Mouse (Mus musculus) MEL (cell line): ENCODE measurements around the gene Clhc1.
A peak's percentile ranks its signal among the peaks of the same experiment; 100 is the strongest.
"Not testable (repeated sequence)": the region's sequence is repeated elsewhere in the genome, so short reads cannot be mapped to it uniquely, and the experiment has no call there.

Experiments used
- BHLHE40 ChIP-seq: IDR thresholded peaks from 2 replicates; pipeline ENCODE4 v1.6.1; 2012; ENCODE audit warnings: low read depth, mild to moderate bottlenecking, inconsistent platforms, low read length, improper control_type of control experiment, borderline replicate concordance
- CTCF ChIP-seq, 3 experiments: IDR thresholded peaks in 2 of 3; conservative IDR thresholded peaks in 1 of 3; 2 replicates each; pipeline ENCODE4 v1.5.1; 2011 to 2012; ENCODE audit warnings: low read length in 3 of 3, low read depth in 2 of 3, mild to moderate bottlenecking in 2 of 3, improper control_type of control experiment in 1 of 3, inconsistent platforms in 1 of 3, mixed read lengths in 1 of 3, moderate library complexity in 1 of 3; ENCODE audit not compliant: control insufficient read depth in 1 of 3, insufficient read depth in 1 of 3, poor library complexity in 1 of 3, severe bottlenecking in 1 of 3
- E2F4 ChIP-seq: IDR thresholded peaks from 2 replicates; pipeline ENCODE4 v1.6.1; 2011; ENCODE audit warnings: low read depth, low read length, improper control_type of control experiment, borderline replicate concordance
- ELF1 ChIP-seq: IDR thresholded peaks from 2 replicates; pipeline ENCODE4 v1.6.1; 2014; ENCODE audit warnings: low read depth, mild to moderate bottlenecking, inconsistent platforms, low read length, improper control_type of control experiment, moderate library complexity
- EP300 ChIP-seq, 2 experiments: IDR thresholded peaks; 2 replicates each; pipeline ENCODE4 v1.6.1; 2011; ENCODE audit warnings: improper control_type of control experiment in 2 of 2, low read length in 2 of 2, low read depth in 1 of 2, mild to moderate bottlenecking in 1 of 2
- ETS1 ChIP-seq: IDR thresholded peaks from 2 replicates; pipeline ENCODE4 v1.6.1; 2012; ENCODE audit warnings: low read depth, mild to moderate bottlenecking, inconsistent platforms, low read length, improper control_type of control experiment, moderate library complexity
- GATA1 ChIP-seq: IDR thresholded peaks from 2 replicates; pipeline ENCODE4 v1.6.1; 2011; ENCODE audit warnings: low read depth, low read length, improper control_type of control experiment
- MAFK ChIP-seq: IDR thresholded peaks from 2 replicates; pipeline ENCODE4 v1.6.1; 2011; ENCODE audit warnings: low read depth, mild to moderate bottlenecking, low read length, improper control_type of control experiment, borderline replicate concordance
- NELFE ChIP-seq: IDR thresholded peaks from 2 replicates; pipeline ENCODE4 v1.6.1; 2011; ENCODE audit warnings: low read depth, low read length, improper control_type of control experiment
- POLR2A ChIP-seq, 2 experiments: IDR thresholded peaks; 2 replicates each; pipeline ENCODE4 v1.6.1; 2011 to 2012; ENCODE audit warnings: low read length in 2 of 2, mild to moderate bottlenecking in 2 of 2, control low read depth in 1 of 2, improper control_type of control experiment in 1 of 2, low read depth in 1 of 2, moderate library complexity in 1 of 2; ENCODE audit not compliant: control insufficient read depth in 1 of 2, insufficient read depth in 1 of 2, poor library complexity in 1 of 2
- RAD21 ChIP-seq: IDR thresholded peaks from 2 replicates; pipeline ENCODE4 v1.6.1; 2011; ENCODE audit warnings: mild to moderate bottlenecking, low read depth, low read length, improper control_type of control experiment
- USF2 ChIP-seq, 2 experiments: IDR thresholded peaks; 2 replicates each; pipeline ENCODE4 v1.6.1; 2011 to 2012; ENCODE audit warnings: improper control_type of control experiment in 2 of 2, low read length in 2 of 2, borderline replicate concordance in 1 of 2, inconsistent platforms in 1 of 2, low read depth in 1 of 2, mild to moderate bottlenecking in 1 of 2; ENCODE audit not compliant: insufficient read depth in 1 of 2

DNA sequence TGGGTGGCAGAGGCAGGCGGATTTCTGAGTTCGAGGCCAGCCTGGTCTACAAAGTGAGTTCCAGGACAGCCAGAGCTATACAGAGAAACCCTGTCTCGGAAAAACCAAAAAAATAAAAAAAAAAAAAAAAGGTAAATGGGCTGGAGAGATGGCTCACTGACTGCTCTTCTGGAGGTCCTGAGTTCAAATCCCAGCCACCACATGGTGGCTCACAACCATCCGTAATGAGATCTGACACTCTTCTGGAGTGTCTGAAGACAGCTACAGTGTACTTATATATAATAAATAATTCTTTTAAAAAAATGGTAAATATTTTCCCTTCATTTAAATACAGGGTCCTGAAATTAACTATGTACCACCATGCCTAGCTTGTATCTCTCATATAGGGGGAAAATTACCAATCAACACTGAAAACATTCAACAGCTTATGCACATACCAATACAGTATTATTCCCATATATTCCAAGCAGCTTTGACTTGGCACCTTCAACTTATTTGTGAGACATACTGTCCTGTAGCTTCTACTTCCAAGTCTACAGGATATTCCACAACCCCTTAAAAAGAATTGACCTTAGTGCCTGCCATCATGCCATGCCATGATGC is 2.5 kb upstream of the Clhc1 start:
- not testable (repeated sequence) for TF ChIP-seq E2F4; NELFE; CTCF (IDR thresholded peaks at IDR 0.05 in 2 of 3, conservative IDR thresholded peaks at IDR 0.05 in 1 of 3; ENCODE audit: control insufficient read depth in 1 of 3, insufficient read depth in 1 of 3, low read depth in 2 of 3, low read length in 3 of 3, poor library complexity in 1 of 3, severe bottlenecking in 1 of 3); RAD21; MAFK; BHLHE40; ETS1; GATA1; EP300 (IDR thresholded peaks at IDR 0.05; ENCODE audit: low read depth in 1 of 2, low read length in 2 of 2); USF2 (IDR thresholded peaks at IDR 0.05; ENCODE audit: borderline replicate concordance in 1 of 2, insufficient read depth in 1 of 2, low read depth in 1 of 2, low read length in 2 of 2); ELF1
- peak in 1 of 2 experiments; percentile 59; a peak in 1 of 4 replicates for TF ChIP-seq POLR2A (IDR thresholded peaks at IDR 0.05; ENCODE audit: control insufficient read depth in 1 of 2, insufficient read depth in 1 of 2, low read depth in 1 of 2, low read length in 2 of 2, poor library complexity in 1 of 2)
